Mouse (Mus musculus) urinary bladder, postnatal 4 days (tissue): ENCODE measurements at regions not wholly inside any gene's neighbourhood (a gene's known extent, or its start where the extent isn't known, plus 50 kb on each side); places are given as distances from the start of the nearest gene placed in this dataset.
A peak's percentile ranks its signal among the peaks of the same experiment; 100 is the strongest.

Source experiments
- DNase-seq, 2 experiments: peaks; one replicate each; pipeline ENCODE4 v3.0.0; 2021 to 2022; ENCODE audit warnings: low spot score in 2 of 2

- DNase-seq = no peak
Measured at GRCm38 (mm10) chr2:128470351-128470750, 120.7 kb upstream of the Spdye4c start.

- no peak for DNase-seq
Measured at GRCm38 (mm10) chr2:128473241-128473954, 117.6 kb upstream of the Spdye4c start.

GRCm38 (mm10) chr2:128473997-128474396 lies 117.0 kb upstream of the Spdye4c start:
- no peak for DNase-seq

- DNase-seq = no peak
Measured at GRCm38 (mm10) chr2:128477242-128477641, 113.8 kb upstream of the Spdye4c start.

GRCm38 (mm10) chr2:128491217-128491877 lies 99.7 kb upstream of the Spdye4c start:
- DNase-seq = no peak

GRCm38 (mm10) chr2:128493871-128494270 lies 97.1 kb upstream of the Spdye4c start:
- no peak for DNase-seq

- no peak for DNase-seq
Measured at GRCm38 (mm10) chr2:128497891-128498290, 93.1 kb upstream of the Spdye4c start.

- no peak for DNase-seq
Measured at GRCm38 (mm10) chr2:128498611-128499010, 92.4 kb upstream of the Spdye4c start.

GRCm38 (mm10) chr2:128499575-128500184 lies 91.3 kb upstream of the Spdye4c start:
- no peak for DNase-seq

- DNase-seq = no peak
Measured at GRCm38 (mm10) chr2:128502676-128503075, 88.3 kb upstream of the Spdye4c start.

- DNase-seq = no peak
Measured at GRCm38 (mm10) chr2:128503136-128503935, 87.7 kb upstream of the Spdye4c start.

- DNase-seq = peak; percentile 56 to 61
Measured at GRCm38 (mm10) chr2:128507591-128508243, 83.3 kb upstream of the Spdye4c start.

- no peak for DNase-seq
Measured at GRCm38 (mm10) chr2:128508244-128508605, 82.8 kb upstream of the Spdye4c start.

- no peak for DNase-seq
Measured at GRCm38 (mm10) chr2:128511291-128511690, 79.7 kb upstream of the Spdye4c start.

- no peak for DNase-seq
Measured at GRCm38 (mm10) chr2:128512852-128513251, 78.2 kb upstream of the Spdye4c start.

GRCm38 (mm10) chr2:128514463-128515290 lies 76.3 kb upstream of the Spdye4c start:
- no peak for DNase-seq

GRCm38 (mm10) chr2:128515701-128516100 lies 75.3 kb upstream of the Spdye4c start:
- DNase-seq = no peak

- no peak for DNase-seq
Measured at GRCm38 (mm10) chr2:128516694-128517093, 74.3 kb upstream of the Spdye4c start.

GRCm38 (mm10) chr2:128518142-128518541 lies 72.9 kb upstream of the Spdye4c start:
- no peak for DNase-seq

- DNase-seq = no peak
Measured at GRCm38 (mm10) chr2:128521701-128522443, 69.1 kb upstream of the Spdye4c start.
